Mouse (Mus musculus): ENCODE results near the gene Hadhb. TPM values are rescaled to one million over a fixed set of nuclear protein-coding genes. Genes with fewer than 3 reads are reported as not detected.

Hadhb gene
- polyA plus RNA-seq, 1 experiment from 2014 or later: 169 TPM

DNA sequence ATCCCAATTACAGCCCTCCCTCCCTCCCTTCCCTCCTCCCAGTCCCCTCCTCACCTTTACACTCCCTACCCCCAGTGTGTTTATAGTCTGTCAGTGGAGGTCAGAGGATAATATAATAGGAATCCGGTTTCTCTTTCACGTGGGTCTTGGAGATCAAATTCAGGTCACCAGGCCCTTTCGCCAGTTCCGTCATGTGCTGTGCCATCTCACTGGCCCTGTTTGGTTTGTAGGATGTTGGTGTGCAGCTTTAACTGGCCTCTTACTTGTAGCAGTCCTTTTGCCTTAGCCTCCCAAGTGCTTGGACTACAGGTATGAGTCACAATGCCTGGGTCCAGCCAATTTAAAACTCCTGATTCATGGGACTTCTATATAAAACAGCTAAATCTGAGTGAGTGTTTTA lies 20.8 kb downstream of the Hadhb start:
- no peak overlapping the region for H3K4me3 ChIP-seq (ENCODE audit: low read depth, low read length)
- no peak overlapping the region for H3K9ac ChIP-seq (ENCODE audit: low read length)
- WGBS: 40% methylated on average over 4 of the region's 4 CpGs
- no peaks in the 10 kb centered on the region for H3K4me1 ChIP-seq (replicated peaks; ENCODE audit: control insufficient read depth, insufficient read depth, low read length)
- no peak overlapping the region for H3K27ac ChIP-seq (ENCODE audit: low read depth)
- H3K27me3 ChIP-seq (replicated peaks; ENCODE audit: control insufficient read depth, insufficient read depth, low read length): no peaks in the 10 kb centered on the region
- H3K4me2 ChIP-seq (ENCODE audit: low read length): no peak overlapping the region
- peaks cover 78% of the 10 kb centered on the region for H3K36me3 ChIP-seq (ENCODE audit: control insufficient read depth, insufficient read depth, low read length)
- no peak for DNase-seq (ENCODE audit: low spot score)
- H3K9me3 ChIP-seq (ENCODE audit: control insufficient read depth, low read length): no peaks in the 10 kb centered on the region
- ATAC-seq (replicated peaks; ENCODE audit: low FRiP score, low TSS enrichment, low read depth): no peak

DNA sequence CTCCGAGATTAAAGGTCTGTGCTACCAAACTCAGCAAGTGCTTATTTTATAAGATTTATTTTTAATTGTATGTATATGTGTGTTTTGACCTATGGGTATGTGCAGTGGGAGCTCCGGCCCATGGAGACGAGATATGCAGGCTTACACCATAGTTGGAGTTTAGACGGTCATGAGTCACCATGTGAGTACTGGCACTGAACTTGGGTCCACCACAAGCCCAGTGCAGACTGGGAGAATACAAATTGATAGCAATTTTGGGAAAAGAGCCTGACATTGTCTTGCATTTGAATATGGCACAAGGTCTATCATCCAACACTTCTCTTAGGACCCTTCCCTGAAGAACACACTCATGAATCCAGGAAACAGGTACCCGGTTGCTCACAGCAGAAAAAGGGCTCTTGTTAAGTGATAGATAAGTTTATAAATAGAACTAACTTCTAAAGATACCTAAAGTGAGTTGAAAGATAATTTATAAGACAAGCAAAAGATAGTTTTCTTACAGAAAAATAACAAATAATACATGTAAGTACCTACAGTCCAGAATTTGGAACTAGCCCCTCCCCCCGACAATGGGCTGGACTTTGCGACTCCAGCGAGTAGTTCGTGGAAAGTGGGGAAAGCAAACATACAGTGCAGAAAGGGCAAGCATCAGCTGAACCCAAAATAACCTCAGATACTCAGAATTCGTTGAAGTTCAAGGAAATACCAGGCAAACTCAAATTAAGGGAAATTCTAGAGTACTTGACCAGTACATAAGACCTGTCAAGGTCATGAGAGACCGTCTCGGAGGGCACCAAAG lies 32.8 kb downstream of the Hadhb start:
- Histone ChIP-seq H3K27ac (ENCODE audit: low read depth) (no peak overlapping the region), H3K9me3 (ENCODE audit: control insufficient read depth, low read length) (no peaks in the 10 kb centered on the region), H3K9ac (ENCODE audit: low read length) (no peak overlapping the region), H3K27me3 (replicated peaks; ENCODE audit: control insufficient read depth, insufficient read depth, low read length) (no peaks in the 10 kb centered on the region), H3K4me1 (replicated peaks; ENCODE audit: control insufficient read depth, insufficient read depth, low read length) (no peaks in the 10 kb centered on the region), H3K4me2 (ENCODE audit: low read length) (no peak overlapping the region), H3K36me3 (ENCODE audit: control insufficient read depth, insufficient read depth, low read length) (peaks cover 44% of the 10 kb centered on the region), H3K4me3 (ENCODE audit: low read depth, low read length) (no peak overlapping the region)
- no peak for ATAC-seq (replicated peaks; ENCODE audit: low FRiP score, low TSS enrichment, low read depth)
- 92% methylated on average over 12 of the region's 12 CpGs for WGBS
- no peak for DNase-seq (ENCODE audit: low spot score)

DNA sequence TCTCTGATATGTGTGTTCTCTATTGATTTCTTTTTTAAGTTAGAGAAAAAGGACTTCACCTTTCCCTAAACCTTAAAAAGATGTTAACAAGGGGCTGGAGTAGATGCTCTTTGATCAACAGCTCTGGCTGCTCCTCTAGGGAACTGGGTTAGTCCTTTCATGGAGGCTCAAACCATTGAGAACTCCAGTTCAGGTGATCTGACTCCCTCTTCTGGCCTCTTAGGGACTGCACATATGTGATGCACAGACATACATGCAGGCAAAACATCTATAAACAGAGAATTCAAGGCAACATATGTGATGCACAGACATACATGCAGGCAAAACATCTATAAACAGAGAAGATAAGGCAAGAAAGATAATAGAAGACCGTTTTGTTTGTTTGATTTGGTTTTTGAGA lies 37.4 kb downstream of the Hadhb start:
- Histone ChIP-seq H3K9ac (ENCODE audit: low read length) (no peak overlapping the region), H3K27ac (ENCODE audit: low read depth) (no peak overlapping the region), H3K4me1 (replicated peaks; ENCODE audit: control insufficient read depth, insufficient read depth, low read length) (no peaks in the 10 kb centered on the region), H3K9me3 (ENCODE audit: control insufficient read depth, low read length) (no peaks in the 10 kb centered on the region), H3K4me2 (ENCODE audit: low read length) (no peak overlapping the region), H3K27me3 (replicated peaks; ENCODE audit: control insufficient read depth, insufficient read depth, low read length) (no peaks in the 10 kb centered on the region), H3K4me3 (ENCODE audit: low read depth, low read length) (no peak overlapping the region), H3K36me3 (ENCODE audit: control insufficient read depth, insufficient read depth, low read length) (peaks cover 9% of the 10 kb centered on the region)
- DNase-seq (ENCODE audit: low spot score) (no peak), ATAC-seq (replicated peaks; ENCODE audit: low FRiP score, low TSS enrichment, low read depth) (no peak)
- WGBS: 72% methylated on average over 1 of the region's 1 CpGs

DNA sequence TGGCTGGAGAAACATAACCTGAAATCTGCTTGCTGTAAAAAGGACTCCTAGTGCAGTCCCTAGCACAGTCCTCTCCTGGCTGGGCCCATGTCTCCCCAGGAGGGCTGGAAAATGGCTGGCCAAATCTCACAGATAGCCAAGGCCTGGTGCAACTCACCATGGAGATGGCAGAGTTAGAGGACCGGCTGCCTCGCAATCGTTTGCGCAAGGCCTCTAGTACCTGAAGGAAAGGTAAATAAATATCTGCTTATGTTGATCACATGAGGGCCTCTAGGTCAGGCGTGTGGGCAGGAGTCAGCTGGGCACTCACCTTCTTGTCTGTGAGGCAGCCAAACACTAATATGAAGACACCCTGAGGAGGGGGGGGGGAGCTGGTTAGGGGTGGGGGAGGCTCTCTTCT lies 40.3 kb downstream of the Hadhb start:
- Histone ChIP-seq H3K36me3 (ENCODE audit: control insufficient read depth, insufficient read depth, low read length) (no peaks in the 10 kb centered on the region), H3K27me3 (replicated peaks; ENCODE audit: control insufficient read depth, insufficient read depth, low read length) (no peaks in the 10 kb centered on the region), H3K4me2 (ENCODE audit: low read length) (no peak overlapping the region), H3K9me3 (ENCODE audit: control insufficient read depth, low read length) (no peaks in the 10 kb centered on the region), H3K9ac (ENCODE audit: low read length) (no peak overlapping the region), H3K4me1 (replicated peaks; ENCODE audit: control insufficient read depth, insufficient read depth, low read length) (no peaks in the 10 kb centered on the region), H3K27ac (ENCODE audit: low read depth) (no peak overlapping the region), H3K4me3 (ENCODE audit: low read depth, low read length) (no peak overlapping the region)
- DNase-seq (ENCODE audit: low spot score): no peak
- whole genome bisulfite sequencing: 79% methylated on average over 5 of the region's 5 CpGs
- ATAC-seq (replicated peaks; ENCODE audit: low FRiP score, low TSS enrichment, low read depth): no peak

DNA sequence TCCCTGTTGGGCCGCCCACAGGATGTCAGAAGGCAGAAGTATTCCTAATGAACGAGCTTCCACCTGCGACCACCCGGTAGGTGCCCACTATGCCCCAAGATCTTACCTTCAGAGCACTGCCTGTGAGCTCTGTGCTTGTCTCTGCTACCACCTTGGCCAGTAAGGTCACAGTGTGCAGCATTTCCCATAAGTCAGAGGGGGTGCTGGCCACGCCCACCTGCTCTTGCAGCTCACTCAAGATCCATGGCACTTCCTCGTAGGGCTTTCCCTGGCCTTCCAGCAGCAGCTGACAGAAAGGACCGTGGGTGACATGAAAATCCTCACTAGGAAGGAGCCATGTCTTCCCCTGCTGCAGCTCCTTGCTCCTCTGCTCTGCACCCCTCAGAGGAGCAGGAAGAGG lies 43.2 kb downstream of the Hadhb start:
- H3K27ac ChIP-seq (ENCODE audit: low read depth): no peak overlapping the region
- DNase-seq (ENCODE audit: low spot score) (no peak), ATAC-seq (replicated peaks; ENCODE audit: low FRiP score, low TSS enrichment, low read depth) (no peak)
- 0 out of 2 replicates have a peak, but pooled peaks cover 3% of the 10 kb centered on the region for H3K4me1 ChIP-seq (replicated peaks; ENCODE audit: control insufficient read depth, insufficient read depth, low read length)
- no peak overlapping the region for H3K9ac ChIP-seq (ENCODE audit: low read length)
- 68% methylated on average over 7 of the region's 7 CpGs for WGBS
- no peak overlapping the region for H3K4me2 ChIP-seq (ENCODE audit: low read length)
- no peaks in the 10 kb centered on the region for H3K27me3 ChIP-seq (replicated peaks; ENCODE audit: control insufficient read depth, insufficient read depth, low read length)
- no peaks in the 10 kb centered on the region for H3K9me3 ChIP-seq (ENCODE audit: control insufficient read depth, low read length)
- no peak overlapping the region for H3K4me3 ChIP-seq (ENCODE audit: low read depth, low read length)
- no peaks in the 10 kb centered on the region for H3K36me3 ChIP-seq (ENCODE audit: control insufficient read depth, insufficient read depth, low read length)

DNA sequence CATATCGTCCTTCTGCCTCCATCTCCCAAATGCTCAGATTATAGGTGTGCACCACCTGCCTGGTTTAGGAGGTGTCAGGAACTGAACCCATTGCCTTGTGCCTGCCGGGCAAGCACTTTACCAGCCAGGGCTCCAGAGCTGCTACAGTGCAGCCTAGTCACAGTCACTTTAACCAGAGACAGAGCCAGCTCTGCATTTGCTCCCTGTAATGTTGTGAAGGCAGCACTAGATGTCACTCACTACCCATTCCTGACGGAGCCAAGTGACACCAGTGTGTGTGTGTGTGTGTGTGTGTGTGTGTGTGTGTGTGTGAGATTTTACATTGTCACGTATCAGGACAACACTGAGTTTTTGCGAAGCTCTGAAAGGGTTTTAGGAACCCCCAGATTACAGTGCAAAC lies 46.5 kb downstream of the Hadhb start:
- ATAC-seq (replicated peaks; ENCODE audit: low FRiP score, low TSS enrichment, low read depth): 0 out of 2 replicates have a peak, but pooled peaks have one; percentile 43
- H3K9me3 ChIP-seq (ENCODE audit: control insufficient read depth, low read length): no peaks in the 10 kb centered on the region

DNA sequence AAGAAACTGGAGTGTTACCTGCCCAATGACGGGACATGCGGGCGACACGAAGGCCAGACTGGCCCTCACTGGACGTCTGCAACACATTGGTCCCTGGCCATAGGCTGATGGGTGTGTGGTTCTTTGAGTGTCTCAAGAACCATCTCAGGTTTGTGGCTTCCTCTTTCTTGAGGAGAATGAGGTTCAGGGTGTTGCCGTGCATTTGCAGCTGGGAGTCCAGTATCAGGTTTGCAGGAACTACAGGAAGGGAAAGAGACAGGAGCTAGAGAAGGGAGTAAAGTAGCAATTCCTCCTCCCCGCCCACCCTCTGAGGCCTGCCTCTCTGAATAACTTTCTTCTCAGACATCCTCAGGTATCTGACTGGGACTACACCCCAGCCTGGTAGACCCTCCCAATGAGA lies 47.2 kb downstream of the Hadhb start:
- 83% methylated on average over 7 of the region's 7 CpGs for WGBS

More for the DNA sequence above, 46.5 kb downstream of the Hadhb start:
- Histone ChIP-seq H3K27me3 (replicated peaks; ENCODE audit: control insufficient read depth, insufficient read depth, low read length) (no peaks in the 10 kb centered on the region), H3K9ac (ENCODE audit: low read length) (no peak overlapping the region), H3K4me3 (ENCODE audit: low read depth, low read length) (no peak overlapping the region), H3K36me3 (ENCODE audit: control insufficient read depth, insufficient read depth, low read length) (no peaks in the 10 kb centered on the region), H3K4me1 (replicated peaks; ENCODE audit: control insufficient read depth, insufficient read depth, low read length) (0 out of 2 replicates have a peak, but pooled peaks cover 7% of the 10 kb centered on the region), H3K4me2 (ENCODE audit: low read length) (no peak overlapping the region), H3K27ac (ENCODE audit: low read depth) (no peak overlapping the region)
- 44% methylated on average over 5 of the region's 5 CpGs for WGBS
- DNase-seq (ENCODE audit: low spot score): no peak

DNA sequence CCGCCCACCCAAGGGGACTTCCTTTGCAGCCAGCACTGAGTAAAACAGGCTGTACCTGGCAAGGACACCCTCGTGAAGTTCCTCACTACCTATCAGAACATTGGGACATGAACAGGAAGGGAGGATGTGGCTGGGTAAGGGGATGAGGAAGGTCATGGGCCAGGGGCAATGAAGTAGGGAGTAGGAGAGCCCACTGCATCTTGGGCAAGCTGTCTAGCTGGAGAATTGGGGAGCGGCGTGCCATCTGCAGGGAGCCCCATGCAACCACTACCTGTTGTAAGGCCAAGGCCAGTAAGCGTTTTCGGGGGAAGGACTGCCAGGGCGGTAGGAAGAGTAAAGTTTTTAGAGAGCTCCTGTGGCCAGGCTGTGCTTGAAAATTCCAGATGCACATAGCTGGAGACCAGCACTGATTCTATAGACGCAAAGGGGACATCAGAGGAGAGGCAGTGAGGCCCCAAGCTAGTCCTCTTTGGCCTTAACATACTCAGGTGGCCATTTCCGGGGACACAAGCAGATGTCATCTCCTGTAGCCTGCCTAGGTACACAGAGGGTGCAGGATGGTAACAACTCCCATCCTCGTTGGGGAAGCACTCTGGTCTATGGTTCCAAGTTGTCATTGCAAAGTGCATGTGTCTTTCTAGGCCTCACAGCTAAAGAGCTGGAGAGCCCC lies 48.3 kb downstream of the Hadhb start:
- no peak overlapping the region for H3K4me2 ChIP-seq (ENCODE audit: low read length)
- no peaks in the 10 kb centered on the region for H3K27me3 ChIP-seq (replicated peaks; ENCODE audit: control insufficient read depth, insufficient read depth, low read length)
- DNase-seq (ENCODE audit: low spot score): no peak
- H3K9ac ChIP-seq (ENCODE audit: low read length): no peak overlapping the region
- no peak for ATAC-seq (replicated peaks; ENCODE audit: low FRiP score, low TSS enrichment, low read depth)
- H3K9me3 ChIP-seq (ENCODE audit: control insufficient read depth, low read length): no peaks in the 10 kb centered on the region
- no peak overlapping the region for H3K27ac ChIP-seq (ENCODE audit: low read depth)
- 0 out of 2 replicates have a peak, but pooled peaks cover 7% of the 10 kb centered on the region for H3K4me1 ChIP-seq (replicated peaks; ENCODE audit: control insufficient read depth, insufficient read depth, low read length)
- 79% methylated on average over 10 of the region's 10 CpGs for WGBS
- H3K4me3 ChIP-seq (ENCODE audit: low read depth, low read length): no peak overlapping the region
- H3K36me3 ChIP-seq (ENCODE audit: control insufficient read depth, insufficient read depth, low read length): no peaks in the 10 kb centered on the region

More for the DNA sequence above, 47.2 kb downstream of the Hadhb start:
- Histone ChIP-seq H3K9ac (ENCODE audit: low read length) (no peak overlapping the region), H3K27ac (ENCODE audit: low read depth) (no peak overlapping the region), H3K27me3 (replicated peaks; ENCODE audit: control insufficient read depth, insufficient read depth, low read length) (no peaks in the 10 kb centered on the region), H3K4me3 (ENCODE audit: low read depth, low read length) (no peak overlapping the region), H3K9me3 (ENCODE audit: control insufficient read depth, low read length) (no peaks in the 10 kb centered on the region), H3K4me1 (replicated peaks; ENCODE audit: control insufficient read depth, insufficient read depth, low read length) (0 out of 2 replicates have a peak, but pooled peaks cover 7% of the 10 kb centered on the region), H3K36me3 (ENCODE audit: control insufficient read depth, insufficient read depth, low read length) (no peaks in the 10 kb centered on the region), H3K4me2 (ENCODE audit: low read length) (no peak overlapping the region)
- ATAC-seq (replicated peaks; ENCODE audit: low FRiP score, low TSS enrichment, low read depth) (no peak), DNase-seq (ENCODE audit: low spot score) (no peak)
